Mouse (Mus musculus) macrophage (primary cell): Measurements from ENCODE around the gene Tmx4. TPM values are rescaled to one million over a fixed set of nuclear protein-coding genes. Genes with fewer than 3 reads are reported as not detected.

Experiments used
- H3K27ac ChIP-seq: fragments of 350-480 bp; formaldehyde crosslinking; 2 replicates; pipeline ENCODE4 v1.9.0; 2021
- H3K36me3 ChIP-seq: fragments of 350-480 bp; formaldehyde crosslinking; 2 replicates; pipeline ENCODE4 v1.9.0; 2021; ENCODE audit errors: inconsistent target
- H3K4me3 ChIP-seq: fragments of 350-480 bp; formaldehyde crosslinking; 2 replicates; pipeline ENCODE4 v1.9.0; 2021; ENCODE audit errors: inconsistent target
- H3K79me2 ChIP-seq: fragments of 350-480 bp; formaldehyde crosslinking; 2 replicates; pipeline ENCODE4 v1.9.0; 2021; ENCODE audit errors: inconsistent target
- WGBS: methylation state at CpG from one replicate; pipeline ENCODE4 v1.1.7; 2026; ENCODE audit warnings: inconsistent platforms; ENCODE audit not compliant: missing documents; 5-methylcytosine and 5-hydroxymethylcytosine counted together
- polyA plus RNA-seq: library from polyadenylated mRNA; stranded (reverse); fragments of 250-400 nt; gene quantifications from 3 replicates; pipeline ENCODE4 v1.2.4, GENCODE M21; 2018; ENCODE audit warnings: inconsistent platforms
- total RNA-seq, 78 experiments: library from RNA; depleted of rRNA; stranded (reverse); fragments of 250-400 nt; gene quantifications; 1 replicate in 9 of 78; 2 replicates in 24 of 78; 3 replicates in 43 of 78; 4 replicates in 2 of 78; pipeline ENCODE4 v1.2.4; 2018; ENCODE audit warnings: inconsistent platforms in 56 of 78

The Tmx4 gene
- total RNA-seq (2018; cell fraction: chromatin; rRNA removed): 10 to 100 TPM in 19 of 26 experiments, 1 to 10 TPM in 7; 5.9 to 38.9 (median 17.8) TPM
- total RNA-seq (2018; cell fraction: cytosol; rRNA removed): 10 to 100 TPM; 12.3 to 28.1 (median 18.4) TPM
- total RNA-seq (2018; cell fraction: nucleus; rRNA removed): 10 to 100 TPM; 12.0 to 63.7 (median 25.1) TPM
- polyA plus RNA-seq: 13.0 to 27.9 TPM (median 14.0 TPM) in 3 replicates

DNA sequence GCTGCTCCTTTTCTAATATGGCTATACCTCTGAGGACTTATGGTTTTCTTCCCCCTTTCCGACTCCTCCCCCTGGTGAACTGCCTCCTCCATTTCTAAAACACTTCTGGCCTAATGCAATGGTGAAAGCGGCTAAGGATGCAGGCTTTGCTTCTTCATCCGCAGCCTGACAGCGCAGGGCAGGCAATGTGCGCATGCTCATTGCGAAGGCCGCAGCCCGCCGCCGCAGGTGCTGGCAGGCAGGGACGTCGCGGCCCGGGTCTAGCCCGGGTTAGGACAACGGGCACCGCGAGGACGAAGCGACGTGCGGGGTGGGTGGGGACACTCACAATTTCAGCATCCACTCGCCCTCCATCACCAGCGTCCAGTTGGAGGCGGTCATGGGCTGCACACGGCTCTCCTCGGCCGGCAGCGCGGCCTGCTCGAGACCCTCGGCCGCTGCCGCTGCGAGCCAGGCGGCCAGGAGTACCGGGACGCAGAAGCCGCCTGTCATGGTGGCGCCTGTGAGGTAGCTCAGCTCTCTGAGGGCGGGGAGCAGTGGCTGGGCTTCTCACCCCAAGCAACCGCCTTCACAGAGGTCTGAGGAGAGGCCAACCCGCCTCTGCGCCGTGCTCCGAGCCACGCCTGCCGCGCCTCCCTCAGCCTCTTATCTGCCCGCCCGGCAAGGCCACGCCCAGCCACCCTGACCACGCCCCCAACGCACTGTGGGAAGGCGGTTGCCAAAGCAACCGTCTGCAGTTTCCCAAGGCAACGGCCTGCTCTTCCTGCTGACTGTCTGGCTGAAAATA, at the start of gene Tmx4:
Tmx4 (minus strand) TSS at position 632 of the 787 bp plus-strand sequence.
- peak within 1 kb of the TSS; percentile 14 for H3K27ac ChIP-seq
- H3K4me3 ChIP-seq: peak within 1 kb of the TSS; percentile 51
- H3K79me2 ChIP-seq: peaks cover 46% of the 10 kb centered on the region
- H3K36me3 ChIP-seq: no peaks in the 10 kb centered on the region
- under 1% methylated on average over 57 of the region's 57 CpGs for WGBS

DNA sequence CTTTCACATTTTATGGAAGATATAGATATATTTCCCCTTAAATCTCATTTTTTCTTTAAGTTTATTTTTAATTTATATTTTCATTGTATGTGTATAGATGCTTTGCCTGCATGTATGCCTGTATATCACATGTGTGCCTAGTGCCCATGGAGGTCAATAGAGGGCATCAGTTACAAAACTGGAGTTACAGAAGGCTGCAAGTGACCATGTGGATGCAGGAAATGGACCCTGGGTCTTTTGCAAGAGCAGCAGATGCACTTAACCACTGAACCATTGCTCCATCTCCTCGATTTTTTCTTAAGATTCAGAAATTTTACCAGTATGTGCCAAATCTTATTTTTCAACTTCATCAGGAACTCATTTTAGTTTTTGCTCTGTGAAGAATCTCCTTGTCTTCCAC, 48.2 kb upstream of the Tmx4 start:
- no peaks in the 10 kb centered on the region for H3K79me2 ChIP-seq
- no peak overlapping the region for H3K27ac ChIP-seq
- H3K36me3 ChIP-seq: no peaks in the 10 kb centered on the region
- 0% methylated on average over 1 of the region's 1 CpGs for WGBS
- no peak overlapping the region for H3K4me3 ChIP-seq

DNA sequence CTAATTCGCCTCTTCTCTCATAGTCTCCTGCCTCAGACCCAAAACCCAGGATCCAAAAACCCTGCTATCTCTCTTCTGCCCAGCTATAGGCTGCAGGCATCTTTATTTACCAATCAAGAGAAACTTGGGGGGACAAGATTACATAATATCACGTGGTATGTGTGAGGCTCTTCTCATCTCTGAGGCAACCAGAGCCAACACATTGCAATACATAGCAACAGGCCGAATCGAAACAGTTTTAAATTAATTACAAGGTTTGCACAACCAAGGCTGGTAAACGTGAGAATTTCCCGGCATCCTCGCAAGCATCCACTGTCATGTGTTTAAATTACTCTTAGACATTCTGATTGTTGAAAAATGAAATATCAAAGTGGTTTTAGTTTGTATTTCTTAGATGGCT, 47.1 kb upstream of the Tmx4 start:
- H3K27ac ChIP-seq: no peak overlapping the region
- no peak overlapping the region for H3K4me3 ChIP-seq
- 49% methylated on average over 7 of the region's 7 CpGs for WGBS
- H3K36me3 ChIP-seq: no peaks in the 10 kb centered on the region
- H3K79me2 ChIP-seq: no peaks in the 10 kb centered on the region

DNA sequence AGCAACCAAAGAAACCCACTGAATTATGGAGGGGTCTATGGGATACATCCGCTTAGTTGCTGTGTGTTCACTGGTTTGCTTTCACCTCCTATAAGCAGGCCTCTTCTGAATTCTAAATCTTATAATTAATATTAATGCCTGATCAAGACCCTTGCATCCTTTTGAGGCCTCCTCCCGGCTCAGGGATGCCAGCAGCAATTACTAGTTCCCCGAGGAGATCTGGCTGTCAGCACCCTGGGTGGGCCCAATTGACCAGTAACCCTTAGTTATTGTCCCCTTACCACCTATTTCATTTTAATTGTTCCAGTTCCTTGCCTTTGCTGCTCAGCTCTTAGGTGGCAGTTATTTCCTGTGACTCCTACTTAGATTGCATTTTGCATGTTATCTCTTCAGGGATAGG, 38.4 kb upstream of the Tmx4 start:
- WGBS: 95% methylated on average over 3 of the region's 3 CpGs
- no peak overlapping the region for H3K4me3 ChIP-seq
- H3K79me2 ChIP-seq: no peaks in the 10 kb centered on the region
- no peak overlapping the region for H3K27ac ChIP-seq
- no peaks in the 10 kb centered on the region for H3K36me3 ChIP-seq

DNA sequence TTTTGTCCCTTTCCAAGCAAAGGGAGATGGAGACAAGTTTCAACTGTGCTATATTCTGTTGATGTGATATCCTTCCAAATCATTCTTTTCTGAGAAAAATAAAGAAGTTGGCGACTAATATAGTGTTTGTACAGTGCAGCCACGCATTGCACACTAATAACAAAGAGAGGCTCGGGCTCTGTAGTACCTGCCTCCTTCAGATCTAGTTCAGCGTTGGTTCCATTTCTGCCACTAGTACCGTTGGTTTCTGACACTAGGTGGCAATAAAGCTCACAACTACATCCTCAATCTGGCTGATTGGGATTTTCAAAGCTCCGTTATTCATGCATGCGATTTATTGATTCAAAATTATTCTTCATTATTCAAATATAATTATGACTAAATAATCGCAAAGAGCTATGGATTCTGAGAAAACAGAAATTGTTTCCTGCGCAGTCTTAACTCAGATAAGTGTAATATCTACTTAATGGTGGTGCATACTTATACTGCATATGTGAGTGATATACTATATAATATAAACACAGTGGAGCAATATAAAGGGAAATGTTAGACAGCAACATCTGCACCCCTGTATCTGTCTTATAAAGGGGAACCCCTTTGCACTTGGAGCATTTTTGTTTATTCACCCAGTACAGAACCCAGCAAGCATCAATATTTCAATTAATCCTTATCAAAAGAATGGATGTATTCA, 37.5 kb upstream of the Tmx4 start:
- Histone ChIP-seq H3K36me3 (no peaks in the 10 kb centered on the region), H3K79me2 (no peaks in the 10 kb centered on the region), H3K4me3 (no peak overlapping the region), H3K27ac (no peak overlapping the region)
- WGBS: 14% methylated on average over 9 of the region's 9 CpGs

DNA sequence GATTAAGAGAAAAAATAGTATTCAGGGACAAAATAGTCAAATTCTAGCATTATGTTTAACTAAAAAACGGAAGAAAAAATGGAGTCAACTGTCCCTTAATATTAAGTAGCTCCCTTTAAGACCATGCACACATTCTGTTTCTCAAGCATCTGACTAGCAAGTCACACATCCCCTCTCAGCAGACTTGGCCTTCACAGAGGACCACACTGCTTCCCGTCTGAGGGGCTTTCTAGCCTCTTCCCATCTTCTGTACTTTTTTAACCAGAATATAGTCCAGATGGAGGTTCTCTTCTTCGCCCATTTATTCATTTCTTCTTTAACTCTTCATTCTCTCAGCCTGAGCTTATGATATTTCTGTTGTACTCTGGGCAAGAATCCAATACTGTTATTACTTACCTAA, 35.6 kb upstream of the Tmx4 start:
- 89% methylated on average over 3 of the region's 3 CpGs for WGBS
- no peaks in the 10 kb centered on the region for H3K79me2 ChIP-seq
- H3K27ac ChIP-seq: no peak overlapping the region
- H3K36me3 ChIP-seq: no peaks in the 10 kb centered on the region
- H3K4me3 ChIP-seq: no peak overlapping the region

DNA sequence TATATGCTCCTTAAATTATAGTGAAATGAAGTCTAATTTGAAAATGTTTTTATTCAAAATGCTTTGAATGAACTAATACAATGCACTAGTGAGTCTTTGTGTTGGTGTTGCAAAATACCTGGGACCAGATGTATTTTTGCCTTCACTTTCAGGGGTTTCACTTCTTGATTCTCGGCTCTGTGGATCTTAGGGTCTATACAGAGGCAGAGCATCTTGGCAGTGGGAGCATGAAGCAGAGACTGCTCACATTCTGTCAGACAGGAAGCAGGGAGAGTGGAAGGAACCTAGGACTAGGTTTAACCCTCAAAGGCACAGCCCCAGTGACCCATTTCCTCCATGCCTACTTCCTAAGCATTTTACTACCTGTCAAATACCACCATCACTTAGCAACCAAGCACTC, 31.5 kb upstream of the Tmx4 start:
- WGBS: 25% methylated on average over 1 of the region's 1 CpGs
- H3K79me2 ChIP-seq: no peaks in the 10 kb centered on the region
- no peak overlapping the region for H3K4me3 ChIP-seq
- H3K36me3 ChIP-seq: no peaks in the 10 kb centered on the region
- no peak overlapping the region for H3K27ac ChIP-seq

DNA sequence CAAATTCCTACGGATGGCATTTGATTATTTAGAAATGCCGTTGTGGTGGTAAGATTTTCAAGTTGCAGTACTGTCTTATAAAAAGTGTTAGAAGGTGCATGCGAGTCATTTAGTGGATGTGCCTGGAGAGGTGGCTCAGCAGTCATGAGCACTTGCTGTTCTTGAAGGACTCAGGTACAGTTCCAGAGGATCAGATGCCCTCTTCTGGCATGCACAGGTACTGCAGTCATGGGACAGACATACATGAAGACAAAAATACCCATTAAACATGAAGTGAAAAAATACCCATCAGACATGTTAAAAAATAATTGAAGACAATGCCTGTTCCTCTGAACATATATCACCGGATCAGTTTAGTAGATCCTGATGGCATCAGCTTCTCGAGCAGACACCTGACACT, 29.7 kb upstream of the Tmx4 start:
- no peaks in the 10 kb centered on the region for H3K36me3 ChIP-seq
- no peak overlapping the region for H3K27ac ChIP-seq
- H3K79me2 ChIP-seq: no peaks in the 10 kb centered on the region
- H3K4me3 ChIP-seq: no peak overlapping the region
- 83% methylated on average over 5 of the region's 5 CpGs for WGBS

DNA sequence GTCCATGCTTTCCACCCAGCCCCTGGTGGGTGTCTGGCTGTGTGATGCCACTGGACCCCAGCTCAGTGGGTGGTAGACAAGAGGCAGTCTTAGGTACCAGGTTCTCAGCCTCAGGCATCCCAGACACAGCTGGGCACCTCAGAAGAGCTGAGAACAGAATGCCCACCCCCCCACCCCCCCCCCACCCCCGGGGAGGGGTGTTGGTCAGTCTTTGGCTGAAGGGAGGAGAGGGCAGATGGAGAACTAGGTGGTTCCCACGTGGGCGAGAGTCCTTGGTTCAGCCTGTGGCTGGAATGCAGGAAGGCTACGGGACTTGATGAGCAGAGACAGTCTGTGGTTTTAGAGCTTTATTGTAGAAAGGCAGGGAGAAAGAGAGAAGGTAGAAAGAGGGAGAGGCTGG, 12.5 kb upstream of the Tmx4 start:
- Histone ChIP-seq H3K27ac (no peak overlapping the region), H3K79me2 (no peaks in the 10 kb centered on the region), H3K4me3 (no peak overlapping the region), H3K36me3 (no peaks in the 10 kb centered on the region)
- whole genome bisulfite sequencing: 18% methylated on average over 4 of the region's 4 CpGs

DNA sequence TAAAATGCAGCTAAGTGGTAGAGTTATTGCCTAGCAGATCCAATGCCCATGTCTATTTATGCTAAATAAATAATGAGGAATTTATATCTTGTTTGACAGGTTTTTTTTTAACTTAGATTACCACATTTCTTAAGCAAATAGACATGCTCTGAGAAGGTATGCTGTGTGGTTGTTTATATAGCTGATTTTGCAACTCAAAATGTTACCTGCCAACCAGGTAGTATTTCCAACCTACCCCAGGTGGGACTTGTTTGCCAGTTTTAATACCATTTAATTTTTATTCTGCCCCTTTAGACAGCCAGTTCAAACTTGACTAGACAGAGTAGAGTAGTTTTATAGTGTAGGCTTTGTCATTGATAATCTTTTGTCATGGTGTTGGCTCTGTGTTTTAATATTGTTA, 10.7 kb upstream of the Tmx4 start:
- H3K36me3 ChIP-seq: no peaks in the 10 kb centered on the region
- no peaks in the 10 kb centered on the region for H3K79me2 ChIP-seq
- no peak overlapping the region for H3K4me3 ChIP-seq
- H3K27ac ChIP-seq: no peak overlapping the region

DNA sequence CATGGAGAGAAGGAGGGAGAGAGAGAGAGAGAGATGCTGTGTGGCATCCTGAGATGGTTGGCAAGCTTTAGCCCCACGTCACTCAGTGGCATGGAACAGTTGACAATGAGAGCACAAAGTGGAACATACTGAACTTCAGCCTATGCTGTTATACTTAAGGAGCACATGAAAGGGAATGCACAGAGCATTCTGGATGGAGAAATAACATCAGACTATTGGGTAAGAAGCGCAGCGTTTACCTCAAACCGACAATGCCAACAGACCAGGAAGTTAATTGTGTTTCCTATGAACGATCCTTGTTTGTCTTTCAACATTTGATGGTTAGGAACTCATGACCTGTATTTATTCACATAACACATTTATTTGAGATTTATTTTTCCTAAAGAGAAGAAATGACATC, 8.8 kb upstream of the Tmx4 start:
- 17% methylated on average over 5 of the region's 5 CpGs for WGBS
- no peaks in the 10 kb centered on the region for H3K36me3 ChIP-seq
- H3K79me2 ChIP-seq: no peaks in the 10 kb centered on the region
- H3K4me3 ChIP-seq: no peak overlapping the region
- H3K27ac ChIP-seq: no peak overlapping the region

DNA sequence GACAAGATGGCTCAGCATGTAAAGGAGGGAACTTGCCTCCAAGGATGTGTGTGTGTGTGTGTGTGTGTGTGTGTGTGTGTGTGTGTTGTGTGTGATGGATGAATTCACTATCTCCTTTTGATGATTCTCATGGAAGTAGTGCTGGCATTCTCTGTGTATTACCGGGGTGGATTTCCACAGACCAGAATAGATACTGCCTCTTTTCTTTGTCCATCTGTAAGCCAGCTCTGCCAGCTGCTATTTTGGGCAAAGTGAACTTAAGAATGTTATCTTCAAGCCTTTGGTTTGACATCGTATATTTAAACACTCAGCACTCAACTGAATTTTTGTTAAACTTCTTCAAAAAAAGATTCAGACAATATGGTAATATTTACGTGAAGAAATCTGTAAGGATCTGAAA, 5.1 kb upstream of the Tmx4 start:
- H3K36me3 ChIP-seq: no peaks in the 10 kb centered on the region

DNA sequence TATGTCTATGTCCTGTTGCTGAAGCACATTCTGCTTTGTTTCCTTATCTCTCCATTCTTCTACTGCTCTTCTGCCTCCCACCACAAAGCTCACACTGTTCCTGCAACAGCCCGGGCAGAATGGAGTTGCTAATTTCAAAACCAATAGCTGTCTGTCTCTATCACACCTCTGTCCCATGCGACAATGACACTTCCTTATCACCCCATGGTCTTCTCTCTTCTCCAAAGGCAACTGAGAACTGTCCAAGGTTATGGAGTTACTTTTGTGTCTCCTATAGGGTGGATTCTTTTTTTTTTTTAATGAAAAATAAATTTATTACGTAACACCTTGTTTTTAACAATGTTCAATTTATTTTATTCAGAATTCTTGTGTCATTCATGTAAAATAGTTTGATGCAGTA, 1.8 kb upstream of the Tmx4 start:
- no peak overlapping the region for H3K4me3 ChIP-seq
- 79% methylated on average over 3 of the region's 3 CpGs for WGBS
- H3K27ac ChIP-seq: no peak overlapping the region
- no peaks in the 10 kb centered on the region for H3K36me3 ChIP-seq
- H3K79me2 ChIP-seq: peaks cover 25% of the 10 kb centered on the region

More for the DNA sequence above, 5.1 kb upstream of the Tmx4 start:
- 93% methylated on average over 3 of the region's 3 CpGs for WGBS
- H3K4me3 ChIP-seq: no peak overlapping the region
- no peaks in the 10 kb centered on the region for H3K79me2 ChIP-seq
- no peak overlapping the region for H3K27ac ChIP-seq

DNA sequence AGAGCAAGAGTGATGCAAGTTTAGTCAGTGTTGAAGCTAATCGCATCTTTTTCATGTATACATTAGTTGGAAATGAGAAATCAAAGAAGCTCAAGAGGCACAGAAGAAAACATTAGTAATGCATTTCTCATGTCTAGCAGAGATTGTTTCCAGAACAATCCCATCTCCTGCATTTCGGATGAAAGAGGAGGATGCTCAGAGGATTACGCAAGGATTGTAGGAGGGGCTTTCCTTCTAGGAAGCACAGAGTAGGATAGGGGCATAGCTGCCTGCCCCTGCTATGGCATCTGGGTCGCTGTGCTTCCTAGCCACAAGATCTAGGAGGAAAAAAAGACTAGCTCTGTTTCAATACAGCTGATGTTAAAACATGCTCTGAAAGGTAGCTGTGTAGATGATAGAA, 1.2 kb upstream of the Tmx4 start:
- H3K27ac ChIP-seq: no peak overlapping the region
- peaks cover 31% of the 10 kb centered on the region for H3K79me2 ChIP-seq
- 84% methylated on average over 4 of the region's 4 CpGs for WGBS
- H3K4me3 ChIP-seq: no peak overlapping the region
- no peaks in the 10 kb centered on the region for H3K36me3 ChIP-seq

DNA sequence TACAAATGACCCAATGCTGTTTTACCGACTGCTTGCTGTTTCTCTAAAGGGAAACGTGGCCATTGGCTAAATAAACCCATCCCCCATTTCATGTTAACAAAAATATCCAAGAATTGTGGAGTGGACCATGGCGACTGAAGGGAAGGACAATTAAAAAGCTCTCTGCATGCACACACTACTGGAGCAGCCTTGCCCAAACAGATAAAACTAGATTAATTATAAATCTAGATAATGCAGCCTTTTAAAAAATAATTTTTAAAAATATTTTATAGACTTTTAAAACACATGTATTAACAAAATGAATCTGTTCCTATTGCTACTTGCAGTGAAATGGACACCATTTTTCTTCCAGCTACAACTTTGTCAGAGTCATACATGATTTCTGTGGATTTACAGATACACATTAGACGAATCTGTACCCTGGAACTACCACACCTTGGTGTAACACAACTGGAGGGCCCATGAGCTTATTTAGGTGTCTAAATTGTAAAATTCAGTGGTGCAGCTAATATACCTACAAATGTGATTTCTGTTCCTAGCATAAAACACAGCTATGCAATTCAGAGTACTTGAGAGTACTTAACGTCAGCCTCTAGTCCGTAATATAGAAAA, 462 bp upstream of the Tmx4 start:
- Histone ChIP-seq H3K36me3 (no peaks in the 10 kb centered on the region), H3K4me3 (no peak overlapping the region), H3K27ac (no peak overlapping the region), H3K79me2 (peaks cover 39% of the 10 kb centered on the region)
- 47% methylated on average over 6 of the region's 6 CpGs for WGBS
